Mouse (Mus musculus) bone marrow macrophage, adult 2 months (primary cell): ENCODE results near the gene Cntn6.

Experiments
- CTCF ChIP-seq: IDR thresholded peaks from 2 replicates; pipeline ENCODE4 v1.5.1; 2012; ENCODE audit warnings: low read depth, mild to moderate bottlenecking, low read length, moderate library complexity
- POLR2A ChIP-seq: IDR thresholded peaks from 2 replicates; pipeline ENCODE4 v1.6.1; 2012; ENCODE audit warnings: mild to moderate bottlenecking, low read depth, low read length, borderline replicate concordance

DNA sequence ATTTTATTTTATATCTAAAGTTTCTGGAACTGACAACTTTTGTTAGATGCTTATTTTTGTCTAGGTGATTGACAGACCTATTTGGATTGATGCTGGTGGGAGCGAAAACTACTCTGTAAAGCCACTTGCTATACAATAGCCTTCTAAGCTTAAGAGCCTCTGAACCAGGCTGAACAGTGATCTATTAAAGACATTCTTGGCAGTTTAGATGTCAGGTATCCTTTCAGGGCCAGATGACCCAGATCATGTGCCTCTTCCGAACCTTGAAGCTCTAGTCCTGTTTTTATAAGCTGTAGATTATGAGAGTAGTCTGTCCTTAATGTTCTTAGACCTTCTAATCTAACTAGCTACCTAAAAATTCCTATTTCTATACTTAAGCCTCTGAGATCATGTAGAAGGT, 3.2 kb downstream of the Cntn6 start:
- TF ChIP-seq POLR2A = no peak
- TF ChIP-seq CTCF = no peak
